Mouse (Mus musculus): ENCODE data around the gene Bco2.

The Bco2 gene

GRCm38 (mm10) chr9:50555094-50555446 is at the start of gene Bco2:
Gene Bco2 (minus strand): TSS chr9:50555181.
- DNase-seq, result no peak

DNA sequence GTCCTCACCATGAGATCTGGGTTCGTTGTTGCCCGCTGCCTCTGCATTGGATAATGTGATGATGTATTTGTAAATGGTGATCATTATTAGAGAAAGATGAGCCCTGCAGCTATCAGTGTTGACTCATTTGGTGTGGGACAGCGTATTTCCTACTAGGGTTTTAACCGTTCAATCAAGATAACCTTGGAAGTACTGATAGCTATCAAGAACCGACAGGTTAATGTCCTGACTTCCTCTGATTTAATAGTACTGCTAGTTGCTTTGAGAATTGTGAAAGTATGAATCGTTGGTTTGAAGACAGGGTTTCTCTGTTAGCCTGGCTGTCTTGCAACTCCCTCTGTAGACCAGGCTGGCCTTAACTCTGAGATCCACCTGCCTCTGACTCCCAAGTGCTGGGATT is 49.4 kb upstream of the Bco2 start:
- DNase-seq, result no peak

DNA sequence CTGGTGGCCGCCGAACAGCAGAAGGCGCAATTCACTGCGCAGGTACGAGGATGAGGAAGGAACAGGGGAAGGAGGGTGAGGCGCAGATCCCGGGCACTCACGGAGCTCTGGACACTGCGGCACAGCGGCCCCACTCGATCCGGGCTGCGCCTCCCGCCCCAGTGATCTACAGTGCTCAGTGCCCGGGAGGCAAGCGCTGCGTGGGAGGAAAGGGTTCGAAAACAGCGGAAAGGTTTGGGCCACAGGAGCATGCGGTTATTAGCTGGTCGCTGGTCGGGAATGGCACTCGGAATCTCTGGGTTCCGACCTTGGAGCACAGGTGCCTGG is 49.0 kb upstream of the Bco2 start:
- DNase-seq, result no peak

GRCm38 (mm10) chr9:50603189-50603997 is 48.4 kb upstream of the Bco2 start, which contains the start of the genes Sdhd and Timm8b:
Gene Sdhd (minus strand): TSS chr9:50603812.
Gene Timm8b (plus strand): TSS chr9:50603910.
- DNase-seq, result peak; percentile 96

- no peak for DNase-seq
These were observed 47.3 kb upstream of the Bco2 start for GRCm38 (mm10) chr9:50602055-50602845.

DNA sequence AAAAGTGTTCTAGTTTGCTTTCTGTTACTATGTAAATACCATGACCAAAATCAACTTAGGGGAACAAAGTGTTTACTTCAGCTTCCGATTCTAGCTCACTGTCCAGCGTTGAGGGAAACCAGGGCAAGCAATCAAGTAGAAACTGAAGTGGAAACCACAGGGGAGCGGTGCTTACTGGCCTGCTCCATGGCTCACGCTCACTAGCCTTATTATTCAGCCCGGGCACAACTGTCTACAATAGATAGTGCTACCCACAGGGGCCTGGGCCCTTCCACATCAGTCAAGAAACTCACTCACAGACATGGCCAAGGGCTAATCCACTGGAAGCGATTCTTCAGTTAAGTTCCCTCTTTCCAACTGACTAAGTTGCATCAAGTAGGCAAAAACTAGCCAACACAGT is 46.6 kb upstream of the Bco2 start:
- DNase-seq, result no peak

- no peak for DNase-seq
These were observed 42.0 kb upstream of the Bco2 start for GRCm38 (mm10) chr9:50596973-50597372.

- DNase-seq, result no peak
These were observed 39.9 kb upstream of the Bco2 start for GRCm38 (mm10) chr9:50594794-50595417.

GRCm38 (mm10) chr9:50593544-50593943 is 38.6 kb upstream of the Bco2 start:
- peak; percentile 52 for DNase-seq

DNA sequence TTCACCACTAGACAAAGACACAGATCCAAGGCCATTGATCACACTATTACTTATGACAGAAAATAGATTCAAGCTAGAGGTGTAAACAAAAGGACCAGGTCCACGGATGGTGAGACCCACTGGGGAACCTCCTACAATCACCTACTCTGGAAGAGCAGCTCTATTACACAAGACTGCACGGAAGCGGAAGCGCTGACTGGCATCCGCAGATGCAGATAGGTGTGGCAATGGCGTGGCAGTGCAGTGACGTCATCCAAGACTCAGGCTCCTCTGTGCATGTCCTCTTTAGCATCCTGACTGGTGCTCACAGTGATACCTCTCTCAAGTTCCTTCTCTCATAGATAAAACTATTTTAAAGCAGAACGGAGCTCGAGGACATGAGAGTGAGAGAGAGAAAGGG is 38.0 kb upstream of the Bco2 start:
- DNase-seq, result no peak

- peak; percentile 24 for DNase-seq
These were observed 36.0 kb upstream of the Bco2 start for GRCm38 (mm10) chr9:50590856-50591518.

- DNase-seq, result no peak
These were observed 32.0 kb upstream of the Bco2 start for GRCm38 (mm10) chr9:50586955-50587354.

- no peak for DNase-seq
These were observed 30.3 kb upstream of the Bco2 start for GRCm38 (mm10) chr9:50585145-50585818.

DNA sequence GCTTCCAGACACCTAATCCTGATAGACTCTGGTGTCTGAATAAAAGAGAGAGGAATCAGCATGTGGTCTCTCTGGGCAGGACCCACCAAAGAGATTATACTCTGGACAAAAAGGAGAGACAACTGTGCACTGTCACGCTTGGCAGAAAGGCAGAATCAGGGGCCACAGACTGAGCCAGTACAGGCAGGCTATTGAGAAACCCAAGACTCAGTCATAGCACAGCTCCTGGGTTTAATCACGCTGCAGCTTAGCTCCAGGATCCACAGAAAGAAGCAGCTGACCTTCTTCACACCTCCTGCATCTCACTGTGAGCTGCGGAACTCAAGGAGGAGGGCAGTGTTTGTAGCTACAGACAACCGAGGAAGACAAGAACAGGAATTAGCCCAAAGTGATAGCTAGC is 25.4 kb upstream of the Bco2 start:
- DNase-seq, result no peak

DNA sequence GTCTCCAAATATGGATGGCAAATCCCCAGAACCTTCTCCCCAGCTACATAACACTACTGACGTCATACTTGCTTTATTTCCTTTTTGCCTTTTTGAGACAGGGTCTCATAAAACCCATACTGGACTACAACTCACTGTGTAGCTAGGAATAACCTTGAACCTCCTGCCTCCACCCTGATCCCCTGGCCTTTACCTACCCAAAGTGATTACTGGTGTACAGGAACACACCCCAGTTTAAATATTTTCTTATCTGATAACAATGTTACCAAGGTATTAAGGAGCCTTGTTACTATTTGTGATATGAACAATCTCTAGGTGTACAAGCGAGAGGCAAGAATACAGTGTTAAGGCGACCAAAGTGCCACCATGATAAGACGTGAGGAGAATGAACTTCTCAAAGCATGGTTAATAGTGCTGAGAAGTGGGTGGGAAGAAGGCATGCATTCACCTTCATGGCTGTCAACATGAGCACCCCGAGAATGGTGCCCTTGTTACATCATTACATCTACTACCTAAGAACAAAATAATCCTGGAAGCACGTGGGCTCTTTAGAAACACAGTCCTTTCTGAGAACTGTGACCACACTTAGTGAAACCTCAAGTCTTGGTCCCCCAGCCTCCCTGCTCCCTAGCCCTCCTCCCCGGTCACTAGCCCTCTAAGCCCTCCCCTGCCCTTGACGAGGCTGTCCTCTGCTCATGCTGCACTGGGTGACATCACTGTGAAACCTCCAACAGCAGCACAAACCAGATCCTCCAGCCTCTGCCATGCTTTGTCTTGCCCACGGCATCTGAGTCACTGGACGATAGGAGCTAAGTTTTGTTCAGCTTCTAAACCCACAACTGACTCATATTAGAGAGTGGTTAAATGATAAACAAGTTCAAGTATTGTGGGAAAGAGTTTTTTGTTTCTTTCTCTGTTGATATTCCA is 14.9 kb upstream of the Bco2 start:
- DNase-seq, result no peak

- DNase-seq, result no peak
These were observed 12.9 kb upstream of the Bco2 start for GRCm38 (mm10) chr9:50567881-50568280.

- DNase-seq, result no peak
These were observed 12.4 kb upstream of the Bco2 start for GRCm38 (mm10) chr9:50567372-50567771.

- no peak for DNase-seq
These were observed 11.0 kb upstream of the Bco2 start for GRCm38 (mm10) chr9:50565940-50566339.

- peak; percentile 24 for DNase-seq
These were observed 10.2 kb upstream of the Bco2 start for GRCm38 (mm10) chr9:50565173-50565572.

DNA sequence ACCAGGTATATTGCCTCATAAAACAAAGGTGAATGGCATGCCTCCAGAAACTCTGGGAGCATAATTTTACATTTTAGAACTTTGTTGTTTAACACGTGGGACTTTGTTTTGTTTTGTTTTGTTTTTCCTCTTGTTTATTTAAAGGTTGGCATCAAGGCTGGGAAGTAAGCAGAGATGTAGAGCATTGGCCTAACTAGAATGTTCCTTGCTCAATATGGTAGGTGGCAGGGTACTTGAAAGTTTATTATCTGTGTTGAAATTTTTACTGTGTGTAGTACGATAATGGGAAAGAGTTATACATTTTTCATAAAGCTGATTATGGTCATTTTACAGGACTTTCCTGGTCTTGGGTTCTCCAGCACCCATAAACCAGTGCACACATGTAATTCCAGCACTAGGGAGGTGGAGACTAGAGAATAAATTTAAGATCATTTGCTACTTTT is 7.0 kb upstream of the Bco2 start:
- DNase-seq, result no peak

DNA sequence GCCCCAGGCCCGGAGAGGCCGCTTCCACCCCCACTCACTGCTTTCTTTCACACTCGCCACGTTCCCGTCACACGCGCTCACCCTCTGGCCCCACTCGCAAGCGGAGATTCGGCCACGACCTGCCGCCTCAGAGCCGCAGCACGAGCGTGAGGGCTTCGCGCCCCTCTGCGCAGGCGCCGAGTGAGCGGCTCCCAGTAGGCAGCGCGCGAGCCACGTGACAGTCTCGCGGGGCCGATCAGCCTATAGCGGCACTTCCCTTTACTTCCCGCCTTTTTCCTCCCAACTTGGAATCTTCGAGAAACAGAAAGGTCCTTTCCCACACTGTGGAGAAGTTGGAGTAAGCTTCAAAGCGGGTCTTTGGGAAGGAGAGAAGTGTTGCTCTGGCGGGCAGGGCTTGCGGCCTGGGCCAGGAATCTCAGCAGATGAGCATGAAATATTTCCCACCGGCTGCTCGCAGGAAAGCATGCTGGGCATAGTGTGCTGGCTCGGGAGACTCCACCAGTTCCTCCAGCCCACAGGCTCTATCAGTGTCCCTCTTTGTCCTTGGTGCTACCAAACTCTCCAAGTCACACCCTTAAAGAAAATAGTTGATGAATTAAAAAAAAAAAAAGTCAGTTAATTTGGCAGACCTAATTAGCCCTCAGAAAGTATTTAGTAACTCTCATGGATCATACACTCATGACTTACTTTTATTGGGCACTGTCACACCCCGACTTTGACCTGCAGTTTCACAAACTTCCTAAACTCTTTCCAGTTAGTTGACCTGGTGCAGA is 6.3 kb upstream of the Bco2 start, which contains the start of gene Tex12:
TSS of gene Tex12 (minus strand) at position 181 of the 773 bp plus-strand sequence.
- DNase-seq, result no peak
